Mouse (Mus musculus) liver, embryonic 16.5 days (tissue): Measurements from ENCODE around the gene Rpgrip1. TPM values are rescaled to one million over a fixed set of nuclear protein-coding genes. Genes with fewer than 3 reads are reported as not detected.

ENCODE experiments used
- ATAC-seq: fragments of 200-750 bp; cut with Nextera tagmentation; 2 replicates; pipeline ENCODE4 v1.8.0; 2017; ENCODE audit warnings: low read depth, mild to moderate bottlenecking, moderate number of reproducible peaks, moderate library complexity
- H3K27ac ChIP-seq: fragments of 300-500 bp; sonication (generic); 2 replicates; pipeline ENCODE4 v1.5.1; 2014; ENCODE audit warnings: mild to moderate bottlenecking, low read length
- H3K27me3 ChIP-seq: fragments of 300-500 bp; sonication (generic); 2 replicates; pipeline ENCODE4 v1.6.1; 2014; ENCODE audit warnings: low read depth, low read length, mixed read lengths; ENCODE audit not compliant: control insufficient read depth, insufficient read depth
- H3K36me3 ChIP-seq: fragments of 300-500 bp; sonication (generic); 2 replicates; pipeline ENCODE4 v1.6.1; 2014; ENCODE audit warnings: mild to moderate bottlenecking; ENCODE audit not compliant: control insufficient read depth, insufficient read depth
- H3K4me1 ChIP-seq: fragments of 300-500 bp; sonication (generic); 2 replicates; pipeline ENCODE4 v1.6.1; 2014; ENCODE audit warnings: low read depth, low read length, mixed read lengths; ENCODE audit not compliant: control insufficient read depth
- H3K4me2 ChIP-seq: fragments of 300-500 bp; sonication (generic); 2 replicates; pipeline ENCODE4 v1.6.1; 2014; ENCODE audit warnings: low read depth, low read length, mixed read lengths
- H3K4me3 ChIP-seq: fragments of 300-500 bp; sonication (generic); 2 replicates; pipeline ENCODE4 v1.5.1; 2014; ENCODE audit warnings: low read depth, mild to moderate bottlenecking, low read length
- H3K9ac ChIP-seq: fragments of 300-500 bp; sonication (generic); 2 replicates; pipeline ENCODE4 v1.6.1; 2014; ENCODE audit warnings: low read depth, low read length
- H3K9me3 ChIP-seq: fragments of 300-500 bp; sonication (generic); replicated peaks from 2 replicates; pipeline ENCODE4 v1.6.1; 2016; ENCODE audit warnings: low read length; ENCODE audit not compliant: control insufficient read depth
- WGBS: fragments of 180-500 bp; shearing (Covaris S2); extraction: QIAGEN DNeasy Blood & Tissue Kit; methylation state at CpG from one replicate; pipeline ENCODE4 v1.1.7; 2014; ENCODE audit not compliant: insufficient replicate concordance; 5-methylcytosine and 5-hydroxymethylcytosine counted together
- polyA plus RNA-seq: library from polyadenylated mRNA; unstranded; fragments of >200 nt; fragmentation: Nextera tagmentation; extraction: Ambion mirVana; gene quantifications from 2 replicates; pipeline ENCODE4 v1.2.1, GENCODE M21; 2015

Gene Rpgrip1
- polyA plus RNA-seq, 1 experiment from 2014 or later: 34.5 TPM

GRCm38 (mm10) chr14:52108025-52108424 lies 2.5 kb upstream of the Rpgrip1 start:
- 68% methylated on average over 2 of the region's 2 CpGs for WGBS
- peaks cover 6% of the 10 kb centered on the region for H3K4me1 ChIP-seq
- H3K27ac ChIP-seq: no peak overlapping the region
- H3K4me3 ChIP-seq: no peak overlapping the region
- no peak overlapping the region for H3K9ac ChIP-seq
- no peak overlapping the region for H3K4me2 ChIP-seq
- no peaks in the 10 kb centered on the region for H3K36me3 ChIP-seq
- ATAC-seq: no peak
- no peaks in the 10 kb centered on the region for H3K27me3 ChIP-seq
- H3K9me3 ChIP-seq: no peaks in the 10 kb centered on the region

- no peak for ATAC-seq
- Histone ChIP-seq H3K27me3 (peaks cover 1% of the 10 kb centered on the region), H3K4me2 (no peak overlapping the region), H3K36me3 (no peaks in the 10 kb centered on the region), H3K9me3 (no peaks in the 10 kb centered on the region), H3K4me3 (no peak overlapping the region), H3K27ac (no peak overlapping the region), H3K9ac (no peak overlapping the region), H3K4me1 (peaks cover 4% of the 10 kb centered on the region)
- WGBS: 52% methylated on average over 1 of the region's 1 CpGs
These were observed 3.6 kb downstream of the Rpgrip1 start for GRCm38 (mm10) chr14:52114101-52114500.

- ATAC-seq: no peak
- WGBS: 82% methylated on average over 5 of the region's 5 CpGs
- Histone ChIP-seq H3K36me3 (no peaks in the 10 kb centered on the region), H3K4me1 (peaks cover 6% of the 10 kb centered on the region), H3K27me3 (peaks cover 10% of the 10 kb centered on the region), H3K4me2 (no peak overlapping the region), H3K4me3 (no peak overlapping the region), H3K9ac (no peak overlapping the region), H3K9me3 (no peaks in the 10 kb centered on the region), H3K27ac (no peak overlapping the region)
These were observed 6.7 kb downstream of the Rpgrip1 start for GRCm38 (mm10) chr14:52117241-52117640.

- peak; percentile 46; the same call in 1 of the 2 replicates for ATAC-seq
- Histone ChIP-seq H3K4me2 (peak overlapping the region; percentile 87), H3K36me3 (no peaks in the 10 kb centered on the region), H3K27me3 (peaks cover 10% of the 10 kb centered on the region), H3K27ac (no peak overlapping the region), H3K9ac (peak overlapping the region; percentile 36; the same call in 1 of the 2 replicates), H3K4me1 (peaks cover 6% of the 10 kb centered on the region), H3K9me3 (no peaks in the 10 kb centered on the region), H3K4me3 (peak overlapping the region; percentile 64)
- WGBS: 4% methylated on average over 8 of the region's 8 CpGs
These were observed 7.9 kb downstream of the Rpgrip1 start for GRCm38 (mm10) chr14:52118456-52118822.

GRCm38 (mm10) chr14:52118823-52119608 lies 8.5 kb downstream of the Rpgrip1 start:
- no peaks in the 10 kb centered on the region for H3K36me3 ChIP-seq
- peak overlapping the region; percentile 87 for H3K4me2 ChIP-seq
- ATAC-seq: peak; percentile 70
- WGBS: 1% methylated on average over 38 of the region's 38 CpGs
- peaks cover 6% of the 10 kb centered on the region for H3K4me1 ChIP-seq
- peak overlapping the region; percentile 48 for H3K27ac ChIP-seq
- peak overlapping the region; percentile 64 for H3K4me3 ChIP-seq
- peaks cover 10% of the 10 kb centered on the region for H3K27me3 ChIP-seq
- H3K9ac ChIP-seq: peak overlapping the region; percentile 62
- no peaks in the 10 kb centered on the region for H3K9me3 ChIP-seq

GRCm38 (mm10) chr14:52120169-52120568 lies 9.7 kb downstream of the Rpgrip1 start:
- Histone ChIP-seq H3K9ac (no peak overlapping the region), H3K36me3 (no peaks in the 10 kb centered on the region), H3K4me1 (peaks cover 6% of the 10 kb centered on the region), H3K27ac (no peak overlapping the region), H3K27me3 (peaks cover 10% of the 10 kb centered on the region), H3K4me2 (peak overlapping the region; percentile 87; the same call in 1 of the 2 replicates), H3K4me3 (no peak overlapping the region), H3K9me3 (no peaks in the 10 kb centered on the region)
- ATAC-seq: no peak
- WGBS: 26% methylated on average over 7 of the region's 7 CpGs

- WGBS: 18% methylated on average over 4 of the region's 4 CpGs
- Histone ChIP-seq H3K4me1 (peaks cover 2% of the 10 kb centered on the region; the same call in 1 of the 2 replicates), H3K9ac (no peak overlapping the region), H3K9me3 (no peaks in the 10 kb centered on the region), H3K4me3 (no peak overlapping the region), H3K4me2 (no peak overlapping the region), H3K27me3 (peaks cover 10% of the 10 kb centered on the region), H3K27ac (no peak overlapping the region), H3K36me3 (no peaks in the 10 kb centered on the region)
- ATAC-seq: no peak
These were observed 13.4 kb downstream of the Rpgrip1 start for GRCm38 (mm10) chr14:52123918-52124317.

- 72% methylated on average over 3 of the region's 3 CpGs for whole genome bisulfite sequencing
- Histone ChIP-seq H3K4me2 (no peak overlapping the region), H3K4me3 (no peak overlapping the region), H3K27me3 (peaks cover 5% of the 10 kb centered on the region), H3K9me3 (no peaks in the 10 kb centered on the region), H3K9ac (no peak overlapping the region), H3K27ac (no peak overlapping the region), H3K4me1 (0 out of 2 replicates have a peak, but pooled peaks cover 2% of the 10 kb centered on the region), H3K36me3 (no peaks in the 10 kb centered on the region)
- no peak for ATAC-seq
These were observed 14.1 kb downstream of the Rpgrip1 start for GRCm38 (mm10) chr14:52124636-52125035.

- H3K4me1 ChIP-seq: no peaks in the 10 kb centered on the region
- no peak for ATAC-seq
- H3K9me3 ChIP-seq: no peaks in the 10 kb centered on the region
- WGBS: 42% methylated on average over 5 of the region's 5 CpGs
- no peak overlapping the region for H3K4me3 ChIP-seq
- H3K4me2 ChIP-seq: no peak overlapping the region
- H3K27ac ChIP-seq: no peak overlapping the region
- H3K36me3 ChIP-seq: no peaks in the 10 kb centered on the region
- no peak overlapping the region for H3K9ac ChIP-seq
- H3K27me3 ChIP-seq: no peaks in the 10 kb centered on the region
These were observed 23.1 kb downstream of the Rpgrip1 start for GRCm38 (mm10) chr14:52133584-52133983.
